Mouse (Mus musculus) ovary, postnatal 14 days (tissue): ENCODE data around the gene Psmb3.

Experiments
- DNase-seq: peaks from one replicate; pipeline ENCODE4 v3.0.0; 2022; ENCODE audit warnings: low spot score

Gene Psmb3

DNA sequence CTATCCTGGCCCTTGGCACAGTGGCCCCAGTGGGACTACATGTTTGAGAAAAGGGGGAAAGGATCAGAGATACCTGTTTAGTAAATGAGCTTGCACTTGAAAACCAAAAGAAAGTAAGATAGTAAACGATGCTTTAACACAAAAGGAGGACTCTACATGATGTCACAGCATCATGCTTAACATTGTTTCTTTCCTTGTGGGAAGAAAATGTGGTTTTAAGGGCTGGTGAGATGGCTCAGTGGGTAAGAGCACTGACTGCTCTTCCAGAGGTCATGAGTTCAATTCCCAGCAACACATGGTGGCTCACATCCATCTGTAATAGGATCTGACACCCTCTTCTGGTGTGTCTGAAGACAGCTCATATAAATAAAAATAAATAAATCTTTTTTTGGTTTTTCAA is 54.9 kb downstream of the Psmb3 start:
- DNase-seq: no peak

DNA sequence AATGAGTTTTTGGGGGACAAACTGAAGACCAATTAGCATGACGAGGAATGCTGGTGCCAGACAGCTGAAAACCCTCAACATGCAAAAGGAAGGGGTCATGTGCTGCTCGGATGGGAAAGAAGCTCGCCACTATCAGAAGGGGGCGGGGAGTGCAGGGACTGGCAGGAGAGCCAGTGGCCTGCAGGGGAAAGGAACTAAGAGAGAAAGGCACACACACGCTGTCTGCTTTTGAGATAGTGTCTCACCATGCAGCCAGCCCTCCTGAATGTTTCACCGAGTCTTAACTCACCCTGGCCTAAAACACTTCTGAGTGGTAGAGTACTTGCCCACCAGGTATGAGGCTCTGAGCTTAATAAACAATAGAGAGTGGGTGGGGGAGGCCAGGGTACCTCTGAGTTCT is 55.7 kb downstream of the Psmb3 start:
- no peak for DNase-seq

DNA sequence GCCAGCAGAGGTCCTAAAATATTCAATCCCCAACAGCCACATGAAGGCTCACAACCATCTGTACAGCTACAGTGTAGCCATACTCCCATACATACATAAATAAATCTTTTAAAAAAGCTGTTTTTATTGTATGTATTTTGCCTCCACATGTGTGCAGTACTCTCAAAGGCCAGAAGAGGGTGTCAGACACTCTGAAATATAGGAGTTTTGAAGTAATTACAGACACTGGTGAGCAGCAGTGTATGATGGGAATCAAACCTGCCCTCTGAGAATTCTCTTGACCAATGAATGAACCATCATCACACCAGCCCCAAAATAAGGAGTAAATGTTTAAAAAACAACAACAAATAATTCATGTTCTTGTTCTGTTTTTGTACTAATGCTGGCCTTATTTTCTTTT is 58.4 kb downstream of the Psmb3 start:
- no peak for DNase-seq
